Mouse (Mus musculus): ENCODE data around the gene Jund. TPM values are rescaled to one million over a fixed set of nuclear protein-coding genes. Genes with fewer than 3 reads are reported as not detected.

The Jund gene
- polyA plus RNA-seq, 1 experiment from 2014 or later: 128 TPM

DNA sequence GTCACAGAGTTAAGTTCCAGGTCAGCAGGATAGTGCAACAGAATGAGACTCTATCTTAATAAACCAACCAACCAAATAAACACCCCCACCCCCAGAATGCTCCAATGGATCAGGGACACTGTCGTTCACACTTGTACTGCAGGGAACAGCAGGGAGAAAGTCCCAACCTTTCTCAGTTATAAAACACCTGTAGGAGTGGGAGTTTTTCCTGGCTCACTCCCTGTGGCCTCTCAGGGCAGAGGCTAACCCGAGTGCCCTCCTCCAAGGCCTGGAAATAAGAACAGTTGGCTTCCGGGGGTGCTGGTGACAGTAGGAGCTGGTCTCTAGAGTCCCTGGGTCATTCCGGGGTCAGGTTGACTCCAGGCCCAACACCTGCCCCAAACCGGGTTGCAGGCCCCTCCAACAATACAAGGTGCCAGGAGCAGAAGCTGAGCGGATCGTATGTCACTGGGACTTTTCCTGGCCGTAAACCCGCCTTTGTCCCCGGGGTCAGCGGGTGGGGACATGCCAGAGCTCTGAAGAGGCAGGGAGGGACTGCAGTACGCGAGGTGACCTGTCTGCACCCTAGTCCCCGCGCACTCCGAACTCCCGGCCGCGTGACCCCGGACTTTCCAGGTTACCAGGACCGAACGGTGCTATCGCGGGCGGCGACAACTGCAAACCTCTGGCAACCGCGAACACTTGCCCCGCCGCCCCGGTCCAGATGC, 39.7 kb upstream of the Jund start:
- H3K9ac ChIP-seq: peak overlapping the region; percentile 84
- H3K4me1 ChIP-seq (replicated peaks; ENCODE audit: control insufficient read depth, insufficient read depth, low read length): peaks cover 16% of the 10 kb centered on the region
- no peaks in the 10 kb centered on the region for H3K27me3 ChIP-seq (ENCODE audit: control insufficient read depth, insufficient read depth, low read length)
- no peaks in the 10 kb centered on the region for H3K9me3 ChIP-seq (ENCODE audit: control insufficient read depth, low read length)
- 1% methylated on average over 31 of the region's 31 CpGs for WGBS
- ATAC-seq (ENCODE audit: low FRiP score) (peak; percentile 3; the same call in 1 of the 2 replicates), DNase-seq (ENCODE audit: low spot score) (no peak)
- H3K4me3 ChIP-seq (replicated peaks; ENCODE audit: low read length): peak overlapping the region; percentile 87
- peak overlapping the region; percentile 95 for H3K4me2 ChIP-seq (replicated peaks)
- peak overlapping the region; percentile 83 for H3K27ac ChIP-seq
- no peaks in the 10 kb centered on the region; the same call in 1 of the 2 replicates for H3K36me3 ChIP-seq (replicated peaks; ENCODE audit: control insufficient read depth, insufficient read depth)

DNA sequence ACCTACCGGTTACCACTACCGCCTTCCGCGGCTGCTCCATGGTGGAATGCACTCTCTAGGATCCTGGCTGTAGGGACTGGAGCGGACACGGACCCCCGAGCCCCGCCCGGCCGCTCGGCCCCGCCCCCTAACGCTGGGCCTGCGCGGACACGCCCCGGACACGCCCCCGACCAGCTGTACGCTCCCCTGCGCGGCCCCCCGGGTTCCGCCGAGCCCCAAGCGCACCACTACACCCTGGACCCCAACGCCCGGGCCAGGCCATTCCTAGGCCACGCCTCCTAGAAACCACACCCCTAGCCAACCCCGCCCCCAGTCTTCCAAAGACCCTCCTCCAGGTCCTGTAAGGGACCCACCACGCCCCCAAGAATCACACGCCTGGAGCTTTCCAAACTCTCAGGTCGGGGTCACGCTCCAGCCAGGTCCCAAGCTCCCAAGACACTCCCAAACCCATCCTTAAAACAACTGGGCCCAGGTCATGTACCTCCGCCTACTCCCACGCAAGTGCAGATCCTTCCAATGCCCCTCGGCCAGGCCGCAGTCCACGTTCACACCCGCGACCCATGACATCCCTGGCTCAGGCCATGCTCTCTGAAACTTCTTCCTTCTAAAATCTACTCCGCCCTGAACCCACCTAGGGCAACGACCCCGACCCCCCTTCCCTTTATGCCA, 39.0 kb upstream of the Jund start:
- 2% methylated on average over 33 of the region's 44 CpGs for WGBS
- peak; percentile 80 for DNase-seq (ENCODE audit: low spot score)
- peaks cover 16% of the 10 kb centered on the region for H3K4me1 ChIP-seq (replicated peaks; ENCODE audit: control insufficient read depth, insufficient read depth, low read length)

DNA sequence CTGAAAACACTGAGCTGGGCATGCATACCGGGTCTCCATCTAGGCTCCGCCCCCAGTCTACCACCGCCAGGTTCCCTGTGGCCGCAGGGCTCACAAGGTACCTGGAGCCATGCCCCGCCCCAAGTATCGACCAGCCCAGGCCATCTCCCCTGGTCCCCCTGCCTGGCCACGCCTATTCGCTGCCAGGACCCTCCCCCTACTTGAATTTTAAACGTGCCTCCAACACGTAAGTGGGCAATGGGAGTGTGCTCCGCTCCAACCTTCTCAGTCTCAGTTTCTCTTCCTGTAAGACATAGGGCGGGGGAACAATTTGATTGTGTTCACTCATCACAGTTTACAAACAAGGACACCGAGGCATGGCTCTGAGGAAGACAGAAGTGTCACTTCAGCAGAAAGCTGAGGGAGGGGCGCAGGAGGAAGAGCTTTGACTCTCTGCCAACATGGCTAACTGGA, 38.5 kb upstream of the Jund start, which contains the start of gene Pgpep1:
TSS of gene Pgpep1 (minus strand) at position 116 of the 453 bp plus-strand sequence.
- DNase-seq (ENCODE audit: low spot score): no peak
- Histone ChIP-seq H3K9ac (peak within 1 kb of the TSS; percentile 84), H3K4me1 (replicated peaks; ENCODE audit: control insufficient read depth, insufficient read depth, low read length) (peaks cover 16% of the 10 kb centered on the region), H3K27me3 (ENCODE audit: control insufficient read depth, insufficient read depth, low read length) (no peaks in the 10 kb centered on the region), H3K27ac (peak within 1 kb of the TSS; percentile 83), H3K4me2 (replicated peaks) (peak within 1 kb of the TSS; percentile 95), H3K4me3 (replicated peaks; ENCODE audit: low read length) (peak within 1 kb of the TSS; percentile 87), H3K9me3 (ENCODE audit: control insufficient read depth, low read length) (no peaks in the 10 kb centered on the region), H3K36me3 (replicated peaks; ENCODE audit: control insufficient read depth, insufficient read depth) (no peaks in the 10 kb centered on the region)
- no peak; the same call in none of the 2 replicates for ATAC-seq (ENCODE audit: low FRiP score)
- WGBS: 5% methylated on average over 14 of the region's 14 CpGs

More for the DNA sequence above, 39.0 kb upstream of the Jund start:
- Histone ChIP-seq H3K36me3 (replicated peaks; ENCODE audit: control insufficient read depth, insufficient read depth) (no peaks in the 10 kb centered on the region; the same call in 1 of the 2 replicates), H3K9ac (peak overlapping the region; percentile 84), H3K4me2 (replicated peaks) (peak overlapping the region; percentile 95), H3K27me3 (ENCODE audit: control insufficient read depth, insufficient read depth, low read length) (no peaks in the 10 kb centered on the region), H3K27ac (peak overlapping the region; percentile 83), H3K9me3 (ENCODE audit: control insufficient read depth, low read length) (no peaks in the 10 kb centered on the region), H3K4me3 (replicated peaks; ENCODE audit: low read length) (peak overlapping the region; percentile 87)
- peak; percentile 88 for ATAC-seq (ENCODE audit: low FRiP score)

DNA sequence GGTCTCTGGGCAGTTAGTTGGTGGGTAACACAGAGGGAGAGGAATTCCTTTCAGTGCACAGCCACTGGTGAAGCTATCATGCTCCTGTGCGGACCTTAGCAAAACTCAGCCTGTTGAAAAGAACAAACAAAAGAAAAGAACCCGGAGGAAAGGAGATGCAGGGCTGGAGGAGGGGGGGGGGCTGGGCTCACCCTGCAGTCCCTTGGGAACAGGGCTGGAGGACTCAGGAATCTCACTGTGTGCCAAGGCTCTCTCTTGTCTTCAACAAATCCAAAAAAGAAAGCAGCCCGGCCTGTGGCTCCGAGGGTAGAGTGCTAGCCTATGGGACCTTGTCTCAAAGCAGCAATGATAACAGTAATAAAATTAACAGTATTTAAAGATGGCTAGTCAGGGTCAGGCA, 35.1 kb upstream of the Jund start:
- H3K27ac ChIP-seq: peak overlapping the region; percentile 43
- no peak overlapping the region for H3K9ac ChIP-seq
- no peak overlapping the region for H3K4me3 ChIP-seq (replicated peaks; ENCODE audit: low read length)
- no peak for ATAC-seq (ENCODE audit: low FRiP score)
- DNase-seq (ENCODE audit: low spot score): no peak
- no peaks in the 10 kb centered on the region for H3K9me3 ChIP-seq (ENCODE audit: control insufficient read depth, low read length)
- H3K4me2 ChIP-seq (replicated peaks): no peak overlapping the region
- no peaks in the 10 kb centered on the region for H3K36me3 ChIP-seq (replicated peaks; ENCODE audit: control insufficient read depth, insufficient read depth)
- H3K4me1 ChIP-seq (replicated peaks; ENCODE audit: control insufficient read depth, insufficient read depth, low read length): peaks cover 13% of the 10 kb centered on the region
- no peaks in the 10 kb centered on the region for H3K27me3 ChIP-seq (ENCODE audit: control insufficient read depth, insufficient read depth, low read length)
- WGBS: 26% methylated on average over 4 of the region's 4 CpGs

DNA sequence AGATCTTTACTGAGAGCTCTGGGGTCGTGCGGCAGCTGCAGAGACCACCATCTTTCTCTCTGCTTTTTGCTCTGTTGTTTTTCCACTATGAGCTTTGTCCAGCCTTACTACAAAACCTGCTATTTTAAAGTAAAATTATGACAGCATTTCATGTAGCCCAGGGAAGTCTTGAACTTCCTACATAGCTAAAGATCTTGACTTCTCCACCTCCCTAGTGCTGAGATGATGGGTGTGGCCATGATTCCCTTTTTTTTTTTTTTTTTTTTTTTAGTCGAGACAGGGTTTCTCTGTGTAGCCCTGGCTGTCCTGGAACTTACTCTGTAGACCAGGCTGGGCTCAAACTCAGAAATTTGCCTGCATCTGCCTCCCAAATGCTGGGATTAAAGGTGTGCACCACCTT, 34.1 kb upstream of the Jund start:
- 84% methylated on average over 3 of the region's 3 CpGs for WGBS
- H3K36me3 ChIP-seq (replicated peaks; ENCODE audit: control insufficient read depth, insufficient read depth): no peaks in the 10 kb centered on the region

DNA sequence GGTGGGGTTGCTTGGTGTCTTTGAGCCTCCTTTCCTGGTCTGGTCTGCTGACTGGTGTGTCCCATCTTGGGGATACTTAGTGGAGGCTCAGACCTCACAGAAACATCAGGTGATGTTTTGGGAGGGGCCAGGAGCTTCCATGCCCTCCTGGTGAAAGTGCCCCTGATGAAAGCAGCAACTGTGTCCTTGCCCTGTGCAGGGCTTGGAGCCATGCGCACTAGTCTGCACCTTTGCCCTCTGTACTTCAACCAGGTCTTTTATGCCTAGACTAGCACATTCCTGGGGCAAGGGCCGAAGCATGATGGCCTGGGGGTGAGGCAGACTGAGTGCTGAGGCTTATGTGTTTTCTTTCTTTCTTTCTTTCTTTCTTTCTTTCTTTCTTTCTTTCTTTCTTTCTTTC, 33.1 kb upstream of the Jund start:
- H3K4me2 ChIP-seq (replicated peaks): no peak overlapping the region
- H3K4me3 ChIP-seq (replicated peaks; ENCODE audit: low read length): no peak overlapping the region
- DNase-seq (ENCODE audit: low spot score) (no peak), ATAC-seq (ENCODE audit: low FRiP score) (no peak)
- H3K36me3 ChIP-seq (replicated peaks; ENCODE audit: control insufficient read depth, insufficient read depth): no peaks in the 10 kb centered on the region
- H3K9ac ChIP-seq: no peak overlapping the region
- no peaks in the 10 kb centered on the region for H3K27me3 ChIP-seq (ENCODE audit: control insufficient read depth, insufficient read depth, low read length)
- WGBS: 69% methylated on average over 2 of the region's 2 CpGs
- H3K4me1 ChIP-seq (replicated peaks; ENCODE audit: control insufficient read depth, insufficient read depth, low read length): no peaks in the 10 kb centered on the region
- no peak overlapping the region for H3K27ac ChIP-seq
- no peaks in the 10 kb centered on the region for H3K9me3 ChIP-seq (ENCODE audit: control insufficient read depth, low read length)

More for the DNA sequence above, 34.1 kb upstream of the Jund start:
- Histone ChIP-seq H3K4me2 (replicated peaks) (no peak overlapping the region), H3K4me1 (replicated peaks; ENCODE audit: control insufficient read depth, insufficient read depth, low read length) (peaks cover 8% of the 10 kb centered on the region; the same call in 1 of the 2 replicates), H3K27ac (no peak overlapping the region), H3K27me3 (ENCODE audit: control insufficient read depth, insufficient read depth, low read length) (no peaks in the 10 kb centered on the region), H3K9me3 (ENCODE audit: control insufficient read depth, low read length) (no peaks in the 10 kb centered on the region), H3K4me3 (replicated peaks; ENCODE audit: low read length) (no peak overlapping the region), H3K9ac (no peak overlapping the region)
- ATAC-seq (ENCODE audit: low FRiP score) (no peak), DNase-seq (ENCODE audit: low spot score) (no peak)

DNA sequence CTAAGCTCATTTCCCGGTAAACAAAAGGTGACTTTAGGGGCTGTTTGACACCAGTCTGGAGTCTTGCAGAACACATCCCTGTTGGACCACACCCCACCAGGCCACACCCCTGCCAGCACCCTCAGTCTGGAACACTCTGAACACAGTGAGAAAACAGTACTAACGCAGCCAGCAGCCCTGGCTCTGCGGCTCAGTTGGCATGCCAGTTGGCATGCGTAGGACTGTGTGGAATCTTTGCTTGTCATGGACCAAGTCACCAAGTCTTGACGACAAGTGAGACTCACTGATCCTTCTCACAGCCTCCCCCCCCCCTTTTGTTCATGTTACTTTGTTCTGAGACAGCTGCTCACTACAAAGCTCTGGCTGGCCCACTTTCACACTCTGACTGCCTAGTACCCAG, 31.7 kb upstream of the Jund start:
- Histone ChIP-seq H3K4me2 (replicated peaks) (no peak overlapping the region), H3K36me3 (replicated peaks; ENCODE audit: control insufficient read depth, insufficient read depth) (no peaks in the 10 kb centered on the region), H3K27me3 (ENCODE audit: control insufficient read depth, insufficient read depth, low read length) (no peaks in the 10 kb centered on the region), H3K4me1 (replicated peaks; ENCODE audit: control insufficient read depth, insufficient read depth, low read length) (no peaks in the 10 kb centered on the region), H3K27ac (no peak overlapping the region), H3K9me3 (ENCODE audit: control insufficient read depth, low read length) (no peaks in the 10 kb centered on the region), H3K4me3 (replicated peaks; ENCODE audit: low read length) (no peak overlapping the region), H3K9ac (no peak overlapping the region)
- 65% methylated on average over 5 of the region's 5 CpGs for WGBS
- peak; percentile 38; the same call in 1 of the 2 replicates for ATAC-seq (ENCODE audit: low FRiP score)
- DNase-seq (ENCODE audit: low spot score): no peak

DNA sequence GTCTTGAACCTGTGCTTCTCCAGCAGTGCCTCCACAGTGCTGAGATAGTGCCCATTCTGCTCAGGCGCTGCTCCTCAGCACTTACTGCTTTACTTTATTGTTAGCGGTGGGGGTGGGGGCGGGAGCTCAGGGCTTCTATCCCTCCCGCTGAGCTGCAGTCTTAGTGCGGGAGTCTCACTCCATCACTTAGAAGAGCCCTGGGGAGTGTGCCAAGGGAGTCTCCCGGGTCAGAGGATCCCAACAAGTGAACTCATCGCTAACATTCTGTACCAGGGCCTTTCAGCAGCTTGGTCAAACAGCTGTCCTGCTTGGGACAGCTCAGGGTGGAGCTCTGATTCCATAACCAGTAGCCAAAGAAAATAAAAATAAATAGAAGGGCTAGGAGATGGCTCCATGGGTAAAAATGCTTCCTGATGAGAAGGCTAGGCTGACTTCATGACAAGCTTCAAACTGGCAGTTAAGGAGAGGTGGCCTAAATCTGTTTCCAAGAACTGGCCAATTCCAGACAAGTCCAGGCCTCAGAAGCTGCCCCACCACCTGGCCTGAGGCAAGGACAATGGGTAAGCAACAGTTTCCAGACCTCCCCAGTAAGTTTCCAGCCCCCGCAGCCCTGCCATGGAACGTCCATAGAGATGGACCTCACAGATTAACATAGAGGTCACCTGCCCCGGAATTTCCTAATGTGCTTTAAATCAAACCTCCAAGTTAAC, 27.0 kb upstream of the Jund start:
- H3K4me1 ChIP-seq (replicated peaks; ENCODE audit: control insufficient read depth, insufficient read depth, low read length): peaks cover 8% of the 10 kb centered on the region
- H3K4me2 ChIP-seq (replicated peaks): no peak overlapping the region
- H3K9ac ChIP-seq: no peak overlapping the region
- no peaks in the 10 kb centered on the region for H3K27me3 ChIP-seq (ENCODE audit: control insufficient read depth, insufficient read depth, low read length)
- peak overlapping the region; percentile 98 for H3K27ac ChIP-seq
- ATAC-seq (ENCODE audit: low FRiP score): no peak
- DNase-seq (ENCODE audit: low spot score): no peak
- no peak overlapping the region for H3K4me3 ChIP-seq (replicated peaks; ENCODE audit: low read length)
- 65% methylated on average over 10 of the region's 10 CpGs for WGBS
- no peaks in the 10 kb centered on the region for H3K9me3 ChIP-seq (ENCODE audit: control insufficient read depth, low read length)
- 0 out of 2 replicates have a peak, but pooled peaks cover 6% of the 10 kb centered on the region for H3K36me3 ChIP-seq (replicated peaks; ENCODE audit: control insufficient read depth, insufficient read depth)
